Mouse (Mus musculus) cortical plate, adult 2 months (tissue): ENCODE measurements around the gene Avil.

ENCODE experiments used
- CTCF ChIP-seq: fragments of 200-500 bp; IDR thresholded peaks from 2 replicates; pipeline ENCODE4 v1.5.1; 2011; ENCODE audit warnings: mild to moderate bottlenecking, control low read depth, low read length; ENCODE audit not compliant: insufficient read depth; ENCODE audit errors: extremely low read depth
- POLR2A ChIP-seq: fragments of 200-500 bp; IDR thresholded peaks from 2 replicates; pipeline ENCODE4 v1.6.1; 2011; ENCODE audit warnings: mild to moderate bottlenecking, low read length, control low read depth; ENCODE audit not compliant: insufficient read depth; ENCODE audit errors: extremely low read depth

DNA sequence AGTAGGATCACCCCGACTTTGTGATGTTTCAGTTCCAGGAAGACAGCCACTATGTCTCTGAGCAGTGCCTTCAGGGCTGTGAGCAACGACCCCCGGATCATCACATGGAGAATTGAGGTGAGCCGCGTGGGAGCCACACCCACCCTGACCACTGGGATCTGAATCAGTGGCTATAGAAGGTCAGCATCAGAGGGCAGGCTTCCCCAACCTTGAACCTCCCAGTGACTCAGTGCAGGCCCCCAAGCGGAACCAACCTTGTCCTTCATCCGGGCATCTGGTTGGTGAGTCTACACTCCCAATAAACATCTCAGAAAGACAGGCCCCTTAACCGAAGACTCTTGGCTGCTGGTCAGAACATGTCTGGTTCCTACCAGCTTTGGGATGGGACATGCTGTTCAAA lies 2.8 kb downstream of the Avil start:
- TF ChIP-seq POLR2A: no peak
- TF ChIP-seq CTCF: no peak
